Mouse (Mus musculus): ENCODE results near the gene Ttc7b.

GRCm38 (mm10) chr12:100551972-100552371 lies 31.3 kb upstream of the Ttc7b start:
- TF ChIP-seq CTCF (IDR thresholded peaks at IDR 0.05; ENCODE audit: low read depth, low read length): no peak
- TF ChIP-seq GATA1 (IDR thresholded peaks at IDR 0.05; ENCODE audit: borderline replicate concordance, low read length): no peak
- no peak for TF ChIP-seq POLR2AphosphoS5 (IDR thresholded peaks at IDR 0.05; ENCODE audit: insufficient replicate concordance, low read depth, low read length)
- no peak for TF ChIP-seq TAL1 (conservative IDR thresholded peaks at IDR 0.05; ENCODE audit: low read depth, low read length)
- TF ChIP-seq GATA2 (IDR thresholded peaks at IDR 0.05; ENCODE audit: borderline replicate concordance, low read depth, low read length): no peak
